Mouse (Mus musculus) hindbrain, embryonic 14.5 days (tissue): ENCODE data around the gene Dop1a. TPM values are rescaled to one million over a fixed set of nuclear protein-coding genes. Genes with fewer than 3 reads are reported as not detected.
"Not testable (repeated sequence)": the region's sequence is repeated elsewhere in the genome, so short reads cannot be mapped to it uniquely, and the experiment has no call there.

Source experiments
- ATAC-seq: fragments of 200-750 bp; cut with Nextera tagmentation; 2 replicates; pipeline ENCODE4 v1.8.0; 2017; ENCODE audit warnings: moderate number of reproducible peaks, mild to moderate bottlenecking, moderate TSS enrichment, moderate library complexity; ENCODE audit not compliant: low FRiP score
- DNase-seq: peaks from one replicate; pipeline ENCODE4 v3.0.0-alpha.2; 2015; ENCODE audit warnings: low spot score
- H3K27ac ChIP-seq: fragments of 300-500 bp; sonication (generic); 2 replicates; pipeline ENCODE4 v1.5.1; 2014; ENCODE audit warnings: mild to moderate bottlenecking, moderate library complexity
- H3K27me3 ChIP-seq: fragments of 300-500 bp; sonication (generic); 2 replicates; pipeline ENCODE4 v1.6.1; 2014; ENCODE audit warnings: mild to moderate bottlenecking, low read length, mixed read lengths; ENCODE audit not compliant: control insufficient read depth, insufficient read depth
- H3K36me3 ChIP-seq: fragments of 300-500 bp; sonication (generic); replicated peaks from 2 replicates; pipeline ENCODE4 v1.6.1; 2014; ENCODE audit not compliant: control insufficient read depth, insufficient read depth
- H3K4me1 ChIP-seq: fragments of 300-500 bp; sonication (generic); replicated peaks from 2 replicates; pipeline ENCODE4 v1.6.1; 2014; ENCODE audit warnings: antibody characterized with exemption, low read length, mixed read lengths; ENCODE audit not compliant: control insufficient read depth, insufficient read depth
- H3K4me2 ChIP-seq: fragments of 300-500 bp; sonication (generic); replicated peaks from 2 replicates; pipeline ENCODE4 v1.6.1; 2014; ENCODE audit warnings: mild to moderate bottlenecking, moderate library complexity
- H3K4me3 ChIP-seq: fragments of 300-500 bp; sonication (generic); replicated peaks from 2 replicates; pipeline ENCODE4 v1.5.1; 2014; ENCODE audit warnings: mild to moderate bottlenecking, low read length
- H3K9ac ChIP-seq: fragments of 300-500 bp; sonication (generic); 2 replicates; pipeline ENCODE4 v1.6.1; 2014
- H3K9me3 ChIP-seq: fragments of 300-500 bp; sonication (generic); 2 replicates; pipeline ENCODE4 v1.6.1; 2016; ENCODE audit warnings: low read length; ENCODE audit not compliant: control insufficient read depth
- WGBS: fragments of 180-500 bp; shearing (Covaris S2); extraction: QIAGEN DNeasy Blood & Tissue Kit; methylation state at CpG from one replicate; pipeline ENCODE4 v1.1.7; 2014; 5-methylcytosine and 5-hydroxymethylcytosine counted together
- polyA plus RNA-seq: library from polyadenylated mRNA; unstranded; fragments of >200 nt; fragmentation: Nextera tagmentation; extraction: Ambion mirVana; gene quantifications from 2 replicates; pipeline ENCODE4 v1.2.1, GENCODE M21; 2014

The Dop1a gene
- polyA plus RNA-seq, 1 experiment from 2014 or later, result 45.9 TPM

- Histone ChIP-seq H3K9ac (no peak overlapping the region), H3K36me3 (peaks cover 6% of the 10 kb centered on the region; the same call in 1 of the 2 replicates), H3K27ac (no peak overlapping the region), H3K4me3 (no peak overlapping the region), H3K27me3 (no peaks in the 10 kb centered on the region), H3K9me3 (no peaks in the 10 kb centered on the region), H3K4me1 (no peaks in the 10 kb centered on the region), H3K4me2 (no peak overlapping the region)
- WGBS, result 92% methylated on average over 11 of the region's 11 CpGs
- no peak for DNase-seq
- no peak for ATAC-seq
These were observed 120.3 kb downstream of the Dop1a start for GRCm38 (mm10) chr9:86587019-86587795.

GRCm38 (mm10) chr9:86592676-86593668 lies 126.0 kb downstream of the Dop1a start:
- no peaks in the 10 kb centered on the region for H3K27me3 ChIP-seq
- no peak overlapping the region for H3K4me2 ChIP-seq
- no peak overlapping the region for H3K9ac ChIP-seq
- H3K27ac ChIP-seq, result no peak overlapping the region
- H3K36me3 ChIP-seq, result no peaks in the 10 kb centered on the region; the same call in 1 of the 2 replicates
- no peaks in the 10 kb centered on the region for H3K9me3 ChIP-seq
- no peak overlapping the region for H3K4me3 ChIP-seq
- ATAC-seq, result 0 out of 2 replicates have a peak, but pooled peaks have one; percentile 44
- 79% methylated on average over 19 of the region's 19 CpGs for WGBS
- peak; percentile 76 for DNase-seq
- no peaks in the 10 kb centered on the region for H3K4me1 ChIP-seq

GRCm38 (mm10) chr9:86594357-86594767 lies 127.4 kb downstream of the Dop1a start:
- H3K4me2 ChIP-seq, H3K4me3 ChIP-seq, DNase-seq, H3K36me3 ChIP-seq, H3K9ac ChIP-seq, H3K4me1 ChIP-seq, H3K27ac ChIP-seq, H3K9me3 ChIP-seq, ATAC-seq, H3K27me3 ChIP-seq: not testable (repeated sequence)
- 81% methylated on average over 9 of the region's 10 CpGs for WGBS

- H3K36me3 ChIP-seq, H3K27me3 ChIP-seq, H3K4me2 ChIP-seq, H3K4me3 ChIP-seq, H3K27ac ChIP-seq, H3K9ac ChIP-seq, H3K9me3 ChIP-seq, H3K4me1 ChIP-seq, ATAC-seq, DNase-seq: not testable (repeated sequence)
These were observed 130.0 kb downstream of the Dop1a start for GRCm38 (mm10) chr9:86596983-86597382.

- Histone ChIP-seq H3K4me3 (no peak overlapping the region), H3K4me1 (no peaks in the 10 kb centered on the region), H3K9me3 (no peaks in the 10 kb centered on the region), H3K27me3 (no peaks in the 10 kb centered on the region), H3K4me2 (no peak overlapping the region), H3K27ac (no peak overlapping the region), H3K36me3 (no peaks in the 10 kb centered on the region; the same call in 1 of the 2 replicates), H3K9ac (no peak overlapping the region)
- no peak for DNase-seq
- WGBS, result 63% methylated on average over 8 of the region's 8 CpGs
- ATAC-seq, result no peak
These were observed 132.9 kb downstream of the Dop1a start for GRCm38 (mm10) chr9:86599723-86600303.

Other genes starting within 250 kb of the Dop1a start
- 7.4 and 7.6 TPM in 2 replicates for gene Ube2cbp, start 2.2 kb upstream of the Dop1a start, polyA plus RNA-seq
- 33.3 and 38.6 TPM in 2 replicates for gene Pgm3, start 104.7 kb downstream of the Dop1a start, polyA plus RNA-seq
- gene Rwdd2a, start 104.8 kb downstream of the Dop1a start, polyA plus RNA-seq, result 26.6 and 31.7 TPM in 2 replicates
- gene Me1, start 228.8 kb downstream of the Dop1a start, polyA plus RNA-seq, result 53.5 and 61.8 TPM in 2 replicates